Mouse (Mus musculus) embryonic fibroblast, embryonic 13.5 days (primary cell): ENCODE results near the gene Adam10. TPM values are rescaled to one million over a fixed set of nuclear protein-coding genes. Genes with fewer than 3 reads are reported as not detected.

Experiments
- H3K27ac ChIP-seq: 2 replicates; pipeline ENCODE4 v1.5.1; 2012; ENCODE audit warnings: low read length, control low read depth, inconsistent platforms; ENCODE audit not compliant: insufficient read depth
- H3K4me1 ChIP-seq: 2 replicates; pipeline ENCODE4 v1.6.1; 2011; ENCODE audit warnings: low read length; ENCODE audit not compliant: control insufficient read depth, insufficient read depth
- H3K4me3 ChIP-seq: 2 replicates; pipeline ENCODE4 v1.5.1; 2011; ENCODE audit warnings: mild to moderate bottlenecking, control low read depth, low read length; ENCODE audit not compliant: insufficient read depth
- CTCF ChIP-seq: IDR thresholded peaks from 2 replicates; pipeline ENCODE4 v1.5.1; 2011; ENCODE audit warnings: mild to moderate bottlenecking, control low read depth, low read length, moderate library complexity, borderline replicate concordance; ENCODE audit not compliant: insufficient read depth
- POLR2A ChIP-seq: IDR thresholded peaks from 2 replicates; pipeline ENCODE4 v1.6.1; 2011; ENCODE audit warnings: low read depth, mild to moderate bottlenecking, control low read depth, low read length, moderate library complexity
- polyA plus RNA-seq: library from polyadenylated mRNA; stranded (reverse); fragments of >200 nt; gene quantifications from 2 replicates; pipeline ENCODE4 v1.2.4, GENCODE M21; 2011; ENCODE audit warnings: low read depth; ENCODE audit not compliant: missing spikeins, insufficient read length

Adam10 gene
- polyA plus RNA-seq, 1 experiment, result 123 TPM

DNA sequence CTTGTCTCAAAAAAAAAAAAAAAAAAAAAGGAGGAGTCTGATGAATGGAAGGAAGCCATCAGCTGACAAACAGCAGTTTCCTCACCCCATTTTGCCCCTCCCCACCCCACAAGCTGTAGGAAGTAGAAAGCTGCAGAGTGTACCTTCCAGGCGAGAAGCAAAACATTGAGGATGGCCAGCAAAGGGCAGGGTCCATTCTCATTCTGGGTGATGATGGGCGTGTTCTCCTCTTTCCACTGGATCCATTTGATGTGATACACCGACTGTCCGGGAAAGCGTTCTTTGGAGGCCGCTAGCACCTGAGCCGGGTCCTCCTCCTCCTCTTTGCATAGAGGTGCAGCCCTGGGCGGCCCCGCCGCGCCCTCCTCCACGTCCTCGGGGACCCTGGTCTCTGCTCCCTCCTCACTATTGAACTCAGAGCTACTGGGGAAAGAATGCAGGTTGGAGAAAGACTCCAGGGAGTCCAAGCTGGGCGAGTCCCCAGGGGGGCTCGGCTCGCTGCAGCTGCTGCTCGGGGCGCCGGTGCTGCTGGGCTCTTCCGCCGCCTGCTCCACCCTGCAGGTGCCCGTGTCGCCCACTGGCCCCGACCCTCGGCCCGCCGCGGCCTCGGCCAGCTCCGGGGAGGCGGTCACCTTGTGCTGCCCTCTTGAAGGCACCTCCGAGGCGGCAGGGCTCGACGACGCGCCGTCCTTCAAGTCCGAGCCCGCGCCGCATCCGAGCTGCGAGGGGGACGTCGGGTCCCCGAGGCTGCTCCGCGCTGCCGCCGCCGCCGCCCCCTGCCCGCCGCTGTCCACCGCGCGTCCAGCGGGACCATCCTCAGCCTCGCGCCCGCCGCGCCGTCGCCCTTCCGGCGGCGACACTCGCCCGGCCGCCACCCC lies 22.4 kb upstream of the Adam10 start, which contains the start of gene Gm10642:
Gm10642 (plus strand) TSS at position 122 of the 878 bp plus-strand sequence.
- H3K4me3 ChIP-seq, result peak within 1 kb of the TSS; percentile 77
- no peak for TF ChIP-seq CTCF
- TF ChIP-seq POLR2A, result 0 out of 2 replicates have a peak, but pooled peaks have one; percentile 26
- 0 out of 2 replicates have a peak, but pooled peaks cover 3% of the 10 kb centered on the region for H3K4me1 ChIP-seq
- H3K27ac ChIP-seq, result peak within 1 kb of the TSS; percentile 89

DNA sequence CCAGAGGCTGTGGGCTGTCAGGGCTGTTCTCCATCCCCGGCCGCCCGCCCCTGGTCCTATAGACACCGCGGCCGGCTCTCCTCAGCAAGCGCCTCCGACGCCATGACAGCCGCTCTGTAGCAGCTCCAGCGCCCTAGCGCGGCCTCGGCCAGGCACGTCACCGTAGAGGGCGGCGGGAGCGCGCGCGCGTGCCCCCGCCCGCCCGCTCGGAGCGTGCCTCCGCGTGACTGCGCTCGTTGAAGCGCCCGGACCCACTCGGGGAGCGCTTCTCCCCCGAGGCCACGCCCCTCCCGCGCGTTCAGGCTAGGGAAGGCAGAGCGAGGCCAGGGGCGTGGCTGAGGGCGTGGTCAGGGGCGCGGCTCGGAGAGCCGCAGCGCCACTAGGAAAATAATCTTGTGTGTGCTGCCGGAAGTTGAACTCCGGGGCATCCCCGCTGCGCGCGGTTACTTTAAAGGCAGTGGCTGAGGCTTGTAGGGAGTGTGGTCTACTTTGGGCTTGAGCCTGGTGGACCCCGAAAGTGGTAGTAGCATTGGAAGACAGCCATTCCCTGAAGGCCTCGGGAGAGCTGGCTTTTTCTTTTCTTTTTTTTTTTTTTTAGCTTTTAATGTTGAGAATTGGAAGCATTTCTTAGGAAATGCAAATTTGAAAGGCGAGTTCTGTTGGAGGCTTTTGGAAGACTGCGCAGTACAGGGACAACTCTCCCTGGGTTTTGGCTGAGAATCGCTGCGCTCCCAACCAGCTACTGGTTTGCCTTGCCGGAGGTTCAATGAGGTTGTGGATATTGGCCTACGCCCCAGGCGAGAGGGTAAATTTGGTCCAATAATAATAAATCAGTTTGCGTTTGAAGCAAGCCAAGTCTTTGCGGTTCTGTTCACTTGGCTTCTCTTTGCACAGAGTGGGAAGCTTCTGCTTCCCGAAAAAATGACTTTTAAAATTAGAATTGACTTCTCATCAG lies 21.5 kb upstream of the Adam10 start, which contains the start of gene Mindy2:
Mindy2 (minus strand) TSS at position 162 of the 955 bp plus-strand sequence.
- Histone ChIP-seq H3K4me1 (0 out of 2 replicates have a peak, but pooled peaks cover 3% of the 10 kb centered on the region), H3K27ac (peak within 1 kb of the TSS; percentile 89), H3K4me3 (peak within 1 kb of the TSS; percentile 77)
- TF ChIP-seq CTCF, result no peak
- TF ChIP-seq POLR2A, result peak; percentile 80

DNA sequence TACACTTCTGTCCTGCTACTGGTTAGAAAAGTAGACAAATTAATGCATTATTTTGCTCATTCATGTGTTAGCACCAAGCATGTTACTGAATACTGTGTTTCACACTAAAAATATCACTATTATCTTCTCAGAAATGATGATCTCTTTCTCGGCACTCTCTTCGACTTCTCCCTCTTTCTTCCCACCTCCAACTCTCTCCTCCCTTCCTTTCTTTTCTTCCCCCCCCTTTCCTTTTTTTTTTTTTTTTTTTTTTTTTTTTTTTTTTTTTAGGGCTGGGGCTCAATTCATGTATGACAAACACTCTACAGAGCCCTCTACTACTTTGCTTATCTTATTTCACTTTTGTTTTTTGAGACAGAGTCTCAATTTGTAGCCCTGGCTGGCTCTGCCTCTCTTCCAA lies 20.5 kb upstream of the Adam10 start:
- no peak for TF ChIP-seq CTCF

DNA sequence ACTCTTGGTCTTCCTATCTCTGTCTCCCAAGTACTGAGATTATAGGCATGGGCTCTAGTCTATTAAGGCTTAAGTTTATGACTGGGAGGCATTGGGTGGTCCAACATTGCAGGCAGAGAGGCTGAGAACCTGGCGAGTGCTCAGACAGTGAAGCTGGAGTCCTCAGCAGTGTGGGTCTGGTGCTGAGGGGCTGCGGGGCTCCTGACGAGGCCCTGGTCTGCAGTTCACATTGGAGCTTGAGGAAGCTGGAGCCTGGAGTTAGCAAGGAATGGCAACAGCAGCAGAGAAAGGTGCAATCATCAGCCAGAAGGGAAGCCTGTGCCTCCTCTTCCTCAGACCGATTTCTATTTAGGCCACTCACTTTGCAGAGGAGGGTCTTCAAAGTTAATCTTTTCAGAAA lies 13.9 kb upstream of the Adam10 start:
- no peak overlapping the region for H3K4me3 ChIP-seq
- H3K4me1 ChIP-seq, result no peaks in the 10 kb centered on the region
- TF ChIP-seq CTCF (no peak), POLR2A (no peak)
- no peak overlapping the region for H3K27ac ChIP-seq

More for the DNA sequence above, 20.5 kb upstream of the Adam10 start:
- Histone ChIP-seq H3K4me1 (0 out of 2 replicates have a peak, but pooled peaks cover 3% of the 10 kb centered on the region), H3K27ac (no peak overlapping the region), H3K4me3 (no peak overlapping the region)

DNA sequence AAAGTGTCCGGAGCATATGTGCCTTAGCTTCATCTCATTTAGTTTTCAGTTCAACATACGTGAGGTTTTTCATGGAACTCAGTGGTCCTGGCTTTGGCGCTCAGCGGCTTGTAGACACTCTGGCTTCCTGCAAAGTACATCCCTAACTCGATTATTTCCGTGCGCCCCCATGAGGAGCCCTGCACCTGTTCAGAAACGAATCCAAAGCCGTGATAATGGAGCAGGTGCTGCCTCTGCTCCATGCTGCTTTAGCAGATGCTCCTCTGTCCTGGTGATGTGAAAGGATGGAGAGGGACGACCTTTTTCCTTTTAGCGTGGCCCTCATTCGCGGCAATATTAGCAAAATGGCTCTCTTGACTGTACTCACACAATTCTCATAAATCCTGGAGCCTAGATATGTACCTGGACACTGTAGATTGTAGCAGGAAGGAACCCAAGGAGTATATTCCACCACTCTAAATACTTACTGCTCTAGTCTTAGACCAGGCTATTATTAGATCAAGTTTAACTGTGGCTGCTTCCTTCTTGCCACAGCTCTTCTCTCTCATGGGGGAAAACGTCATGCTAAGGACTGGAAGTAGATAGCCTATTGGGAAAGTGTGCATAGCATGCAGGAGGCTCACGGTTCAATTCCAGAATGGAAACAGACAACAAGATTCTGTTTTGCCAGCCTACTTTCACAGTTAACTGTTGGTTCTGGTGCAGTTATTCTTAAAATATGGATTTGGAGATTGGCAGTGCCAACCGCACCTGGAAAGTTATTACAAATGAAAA lies 13.2 kb upstream of the Adam10 start:
- TF ChIP-seq POLR2A, result no peak
- TF ChIP-seq CTCF, result no peak
- no peak overlapping the region for H3K4me3 ChIP-seq

DNA sequence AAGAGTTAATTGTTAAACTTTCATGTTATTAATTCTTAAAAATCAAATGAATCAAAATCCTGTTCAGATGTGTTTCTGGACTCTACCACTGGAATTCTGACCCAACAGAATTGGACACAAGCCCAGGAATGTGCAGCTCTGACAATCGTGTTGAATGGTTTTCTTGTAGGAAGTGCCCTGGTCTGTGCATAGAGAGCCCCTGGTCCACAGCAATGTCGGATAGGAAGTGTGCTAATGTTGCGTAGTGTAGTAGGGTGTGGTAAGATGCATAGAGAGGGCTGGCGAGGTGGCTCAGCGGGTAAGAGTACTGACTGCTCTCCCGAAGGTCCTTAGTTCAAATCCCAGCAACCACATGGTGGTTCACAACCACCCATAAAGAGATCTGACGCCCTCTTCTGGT lies 12.0 kb upstream of the Adam10 start:
- H3K4me1 ChIP-seq, result no peaks in the 10 kb centered on the region
- TF ChIP-seq CTCF, result no peak
- TF ChIP-seq POLR2A, result no peak
- H3K27ac ChIP-seq, result no peak overlapping the region
- no peak overlapping the region for H3K4me3 ChIP-seq

More for the DNA sequence above, 13.2 kb upstream of the Adam10 start:
- Histone ChIP-seq H3K27ac (no peak overlapping the region), H3K4me1 (no peaks in the 10 kb centered on the region)

DNA sequence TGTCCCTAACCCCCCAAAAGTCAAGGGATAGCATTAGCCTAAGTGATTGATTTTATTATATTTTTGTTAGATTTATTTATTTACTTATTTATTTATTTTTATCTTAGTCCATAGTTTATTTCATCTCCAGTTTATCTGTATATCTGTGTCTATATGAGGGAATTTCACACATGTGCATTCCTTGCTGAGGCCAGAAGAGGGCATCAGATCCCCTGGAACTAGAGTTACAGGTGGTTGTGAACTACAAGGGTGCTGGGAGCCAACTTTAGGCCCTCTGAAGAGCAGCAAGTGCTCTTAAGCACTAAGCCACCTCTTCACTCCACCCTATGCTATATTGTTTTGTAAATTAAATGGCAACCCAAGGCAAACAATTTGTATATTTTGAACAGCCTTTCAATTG lies 10.7 kb upstream of the Adam10 start:
- no peaks in the 10 kb centered on the region for H3K4me1 ChIP-seq
- no peak overlapping the region for H3K27ac ChIP-seq
- TF ChIP-seq CTCF, result no peak
- TF ChIP-seq POLR2A, result no peak
- no peak overlapping the region for H3K4me3 ChIP-seq

DNA sequence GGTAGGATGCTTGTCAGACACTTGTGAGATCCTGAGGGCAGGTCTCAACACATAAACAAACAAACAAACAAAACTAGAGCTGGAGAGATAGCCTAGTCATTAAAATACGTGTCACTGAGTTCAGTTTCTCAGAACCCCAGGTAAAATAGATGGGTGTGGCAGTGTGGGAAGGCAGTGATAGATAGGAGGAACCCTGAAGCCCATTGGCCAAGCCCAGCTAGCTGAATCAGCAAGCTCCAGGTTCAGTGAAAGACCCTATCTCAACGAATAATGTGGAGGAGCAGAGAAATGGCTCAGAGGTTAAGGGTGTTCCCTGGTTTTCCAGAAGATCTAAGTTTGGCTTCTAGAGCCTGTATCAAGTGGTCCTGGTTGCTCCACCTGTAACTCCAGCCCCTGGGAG lies 9.6 kb upstream of the Adam10 start:
- TF ChIP-seq POLR2A (no peak), CTCF (no peak)
- Histone ChIP-seq H3K27ac (no peak overlapping the region), H3K4me3 (no peak overlapping the region), H3K4me1 (no peaks in the 10 kb centered on the region)

DNA sequence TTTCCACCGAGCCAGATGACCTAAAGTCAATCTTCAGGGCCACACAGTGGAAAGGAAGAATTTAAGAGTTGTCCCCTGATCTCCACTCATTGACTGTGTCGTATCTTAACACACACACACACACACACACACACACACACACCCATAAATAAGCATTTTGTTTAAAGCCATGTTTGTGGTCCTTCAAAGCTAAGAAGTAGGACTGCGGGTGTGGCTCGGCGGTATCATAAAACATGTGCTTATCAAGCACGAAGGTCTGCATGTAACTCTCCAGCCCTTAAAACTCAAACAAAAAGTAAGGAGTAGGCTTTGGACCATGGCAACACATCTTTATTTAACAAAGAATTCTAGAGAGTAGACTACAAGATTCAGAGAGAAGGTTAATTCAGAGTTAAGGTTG lies 8.4 kb upstream of the Adam10 start:
- Histone ChIP-seq H3K4me3 (no peak overlapping the region), H3K27ac (no peak overlapping the region), H3K4me1 (no peaks in the 10 kb centered on the region)
- TF ChIP-seq CTCF (no peak), POLR2A (no peak)
